Mouse (Mus musculus): ENCODE measurements at regions not wholly inside any gene's neighbourhood (a gene's known extent, or its start where the extent isn't known, plus 50 kb on each side); places are given as distances from the start of the nearest gene placed in this dataset.
A peak's percentile ranks its signal among the peaks of the same experiment; 100 is the strongest.

DNA sequence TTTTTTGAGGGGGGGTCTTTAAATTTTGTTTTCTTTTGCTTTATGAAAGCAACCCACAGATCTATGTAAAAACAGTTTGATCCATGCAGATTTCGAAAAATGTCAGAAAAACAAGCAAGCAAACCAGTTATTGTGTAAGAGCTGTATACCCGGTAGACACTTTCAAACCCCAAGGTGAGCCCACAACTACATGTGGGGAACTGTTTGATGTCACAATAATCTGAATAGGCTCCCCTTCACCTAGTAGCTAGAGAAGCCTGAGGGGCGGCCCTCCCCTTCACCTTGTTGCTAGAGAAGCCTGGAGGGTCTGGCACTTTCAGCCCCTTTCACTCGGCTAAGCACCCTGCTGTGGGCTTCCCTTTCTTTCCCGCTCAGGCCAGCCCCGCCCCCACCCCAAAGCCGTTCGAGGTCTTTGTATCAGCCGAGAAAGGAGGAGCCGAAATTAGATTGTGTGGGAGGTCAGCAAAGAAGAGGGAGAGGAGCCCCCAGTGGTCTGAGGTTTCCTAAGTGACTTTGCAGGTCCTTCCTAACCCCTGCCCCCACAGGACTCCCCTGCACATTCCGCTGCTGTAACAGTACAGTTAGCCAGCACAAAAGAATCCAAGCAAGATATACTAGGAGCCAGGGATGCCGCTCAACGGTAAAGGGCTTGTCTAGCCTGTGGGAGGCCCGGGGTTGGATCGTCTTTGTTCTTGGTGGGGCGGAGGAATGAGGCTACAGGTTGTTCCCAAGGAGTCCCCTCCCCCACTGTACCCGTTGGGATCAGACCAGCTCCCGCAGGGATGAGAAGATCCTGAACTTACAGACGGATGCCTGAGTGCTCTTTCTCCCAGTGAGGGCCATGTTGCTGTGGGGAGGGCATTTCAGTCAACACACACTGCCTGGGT is 89.7 kb upstream of the Itga6 start:
- TF ChIP-seq POLR2A (IDR thresholded peaks at IDR 0.05; ENCODE audit: borderline replicate concordance, low read depth, low read length) (no peak), CTCF (IDR thresholded peaks at IDR 0.05; ENCODE audit: low read depth, low read length) (no peak)
- H3K4me1 ChIP-seq (ENCODE audit: control insufficient read depth, insufficient read depth, low read length): peaks cover 16% of the 10 kb centered on the region; the same call in 1 of the 2 replicates
- H3K4me3 ChIP-seq (ENCODE audit: insufficient read depth, low read length): no peak overlapping the region
- H3K27ac ChIP-seq (ENCODE audit: insufficient read depth, low read depth, low read length): no peak overlapping the region

DNA sequence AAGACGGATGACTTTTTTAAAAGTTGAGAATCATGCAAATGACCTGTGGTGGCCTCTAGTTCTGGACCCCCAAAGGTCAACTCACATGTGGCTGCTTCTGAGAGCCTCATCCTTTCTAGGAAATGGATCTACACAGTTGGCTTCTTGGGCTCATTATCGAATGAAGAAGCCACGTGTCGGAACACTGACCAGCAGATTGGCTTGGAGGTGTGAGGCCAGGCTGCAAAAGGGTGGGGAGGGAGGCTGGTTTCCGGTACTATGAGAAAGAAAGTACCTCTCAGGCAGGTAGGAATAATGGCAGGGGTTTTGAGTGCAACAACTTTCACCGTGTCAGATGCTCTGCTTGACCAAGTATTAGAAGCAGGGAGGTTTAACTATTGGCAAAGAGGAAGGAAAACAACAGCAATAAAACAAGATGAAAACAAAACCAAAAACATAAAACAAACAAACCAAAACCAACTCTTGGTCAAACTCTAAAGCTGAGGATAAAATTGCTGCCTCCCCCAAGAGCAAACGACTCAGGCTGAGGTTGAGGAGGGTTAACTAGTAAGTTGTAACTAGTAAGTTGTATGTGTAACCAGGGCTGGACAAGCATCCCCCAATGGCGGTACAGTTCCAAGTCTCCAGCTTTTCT is 88.7 kb upstream of the Itga6 start:
- no peak overlapping the region for H3K27ac ChIP-seq (ENCODE audit: insufficient read depth, low read depth, low read length)
- TF ChIP-seq CTCF (IDR thresholded peaks at IDR 0.05; ENCODE audit: low read depth, low read length): no peak
- no peak for TF ChIP-seq POLR2A (IDR thresholded peaks at IDR 0.05; ENCODE audit: borderline replicate concordance, low read depth, low read length)
- peaks cover 24% of the 10 kb centered on the region for H3K4me1 ChIP-seq (ENCODE audit: control insufficient read depth, insufficient read depth, low read length)
- no peak overlapping the region for H3K4me3 ChIP-seq (ENCODE audit: insufficient read depth, low read length)

DNA sequence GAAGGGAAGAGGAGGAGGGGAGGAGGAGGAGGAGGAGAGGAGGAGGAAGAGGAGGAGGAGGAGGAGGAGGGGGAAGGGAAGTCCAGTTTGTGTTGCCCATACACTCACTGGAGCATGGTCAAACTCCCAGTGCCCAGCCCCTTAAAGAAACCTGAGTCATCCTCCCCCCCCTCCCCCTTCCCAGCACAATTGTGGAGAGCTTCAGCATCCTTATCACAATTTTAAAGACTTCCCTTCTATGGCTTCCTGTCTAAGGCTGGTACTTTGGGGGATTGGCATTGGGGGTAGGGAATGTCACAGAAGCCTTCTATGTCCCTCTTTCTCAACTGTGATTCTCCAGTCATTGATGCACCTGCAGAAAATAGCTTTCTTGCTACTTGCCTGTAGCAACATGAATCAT is 84.0 kb upstream of the Itga6 start:
- Histone ChIP-seq H3K27ac (ENCODE audit: insufficient read depth, low read depth, low read length) (peak overlapping the region; percentile 100), H3K4me3 (ENCODE audit: insufficient read depth, low read length) (peak overlapping the region; percentile 33), H3K4me1 (ENCODE audit: control insufficient read depth, insufficient read depth, low read length) (peaks cover 34% of the 10 kb centered on the region)
- TF ChIP-seq CTCF (IDR thresholded peaks at IDR 0.05; ENCODE audit: low read depth, low read length) (no peak), POLR2A (IDR thresholded peaks at IDR 0.05; ENCODE audit: borderline replicate concordance, low read depth, low read length) (no peak)

DNA sequence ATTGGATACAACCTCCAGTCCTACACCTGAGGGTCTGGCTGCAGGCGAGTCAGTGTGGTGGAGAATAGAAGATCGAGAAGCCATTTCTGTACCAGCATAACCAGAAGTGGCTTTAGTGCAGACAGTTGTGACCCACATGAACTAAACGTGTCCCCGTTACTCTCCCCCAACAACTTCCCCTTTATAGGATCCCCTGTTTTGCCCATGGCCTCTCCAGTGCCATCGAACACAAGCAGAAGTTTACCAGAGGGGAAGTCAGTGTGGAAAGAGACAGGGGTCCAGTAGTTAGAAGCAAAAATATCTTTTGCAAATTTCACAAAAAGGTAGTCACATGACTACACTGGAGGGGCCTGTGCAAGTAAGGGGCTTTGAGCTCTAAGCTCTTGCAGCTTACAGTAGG is 83.4 kb upstream of the Itga6 start:
- no peak for TF ChIP-seq CTCF (IDR thresholded peaks at IDR 0.05; ENCODE audit: low read depth, low read length)
- no peak for TF ChIP-seq POLR2A (IDR thresholded peaks at IDR 0.05; ENCODE audit: borderline replicate concordance, low read depth, low read length)
- Histone ChIP-seq H3K4me3 (ENCODE audit: insufficient read depth, low read length) (peak overlapping the region; percentile 33), H3K4me1 (ENCODE audit: control insufficient read depth, insufficient read depth, low read length) (peaks cover 30% of the 10 kb centered on the region), H3K27ac (ENCODE audit: insufficient read depth, low read depth, low read length) (peak overlapping the region; percentile 100)

DNA sequence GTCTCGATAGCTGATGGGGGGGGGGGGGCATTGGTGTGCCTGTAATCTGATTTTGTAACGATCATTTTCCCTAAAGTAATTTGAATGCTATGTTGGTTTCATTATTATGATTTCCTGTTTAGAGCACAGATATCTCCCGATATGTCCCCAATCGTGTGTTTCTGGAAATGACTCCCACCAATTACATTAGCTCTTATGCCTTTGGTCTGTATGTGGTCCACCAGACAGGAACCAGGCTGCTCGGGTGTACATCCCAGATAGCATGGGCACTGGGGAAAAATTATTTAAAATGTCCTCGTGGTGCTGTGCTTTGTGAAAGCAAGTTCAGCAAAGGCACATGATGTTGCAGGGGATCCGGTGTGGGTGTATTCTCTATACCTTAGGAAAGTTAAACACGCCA is 82.0 kb upstream of the Itga6 start:
- Histone ChIP-seq H3K27ac (ENCODE audit: insufficient read depth, low read depth, low read length) (peak overlapping the region; percentile 100), H3K4me1 (ENCODE audit: control insufficient read depth, insufficient read depth, low read length) (peaks cover 32% of the 10 kb centered on the region), H3K4me3 (ENCODE audit: insufficient read depth, low read length) (no peak overlapping the region; the same call in 1 of the 2 replicates)
- no peak for TF ChIP-seq POLR2A (IDR thresholded peaks at IDR 0.05; ENCODE audit: borderline replicate concordance, low read depth, low read length)
- TF ChIP-seq CTCF (IDR thresholded peaks at IDR 0.05; ENCODE audit: low read depth, low read length): no peak

DNA sequence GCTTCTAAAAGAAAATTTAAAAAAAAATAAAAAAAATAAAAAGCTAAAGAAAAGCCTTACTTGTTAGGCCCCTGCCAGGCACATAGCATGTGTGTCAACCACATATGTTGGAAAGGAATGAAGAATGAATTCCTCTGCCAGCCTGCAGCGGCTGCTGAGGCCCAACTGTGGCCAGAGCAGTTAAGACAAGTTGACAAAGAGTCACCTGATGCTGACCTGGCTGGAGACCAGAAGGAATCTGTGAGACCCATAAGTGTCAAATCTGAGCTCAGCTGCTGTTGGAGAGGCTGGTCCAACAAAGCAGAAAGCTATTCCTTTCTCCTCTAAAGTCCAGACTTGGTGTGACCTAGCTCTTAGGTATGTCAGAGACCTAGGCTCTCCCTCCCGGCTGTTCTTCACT is 78.5 kb upstream of the Itga6 start:
- no peak for TF ChIP-seq CTCF (IDR thresholded peaks at IDR 0.05; ENCODE audit: low read depth, low read length)
- no peak for TF ChIP-seq POLR2A (IDR thresholded peaks at IDR 0.05; ENCODE audit: borderline replicate concordance, low read depth, low read length)
- peaks cover 24% of the 10 kb centered on the region for H3K4me1 ChIP-seq (ENCODE audit: control insufficient read depth, insufficient read depth, low read length)
- no peak overlapping the region for H3K27ac ChIP-seq (ENCODE audit: insufficient read depth, low read depth, low read length)
- H3K4me3 ChIP-seq (ENCODE audit: insufficient read depth, low read length): no peak overlapping the region

DNA sequence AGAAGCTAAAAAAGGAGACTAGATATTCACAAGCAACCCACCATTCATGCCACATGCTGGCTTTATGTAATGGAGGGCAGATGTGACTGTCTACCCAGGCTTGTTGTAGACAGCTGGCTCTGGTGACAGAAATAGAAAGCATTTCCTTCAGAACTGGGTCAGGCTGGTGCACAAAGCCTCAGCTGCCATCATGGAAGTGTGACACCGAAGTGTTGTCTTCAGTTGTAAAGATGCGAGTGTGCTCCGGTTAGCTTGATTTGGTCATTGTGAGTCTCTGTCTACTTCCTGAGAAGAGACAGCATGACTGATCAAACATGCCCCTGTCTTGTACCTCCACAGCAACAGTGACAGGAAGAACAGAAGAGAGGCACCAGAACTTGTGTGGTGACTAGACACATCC is 77.7 kb upstream of the Itga6 start:
- TF ChIP-seq POLR2A (IDR thresholded peaks at IDR 0.05; ENCODE audit: borderline replicate concordance, low read depth, low read length) (no peak), CTCF (IDR thresholded peaks at IDR 0.05; ENCODE audit: low read depth, low read length) (no peak)
- peaks cover 17% of the 10 kb centered on the region for H3K4me1 ChIP-seq (ENCODE audit: control insufficient read depth, insufficient read depth, low read length)
- H3K4me3 ChIP-seq (ENCODE audit: insufficient read depth, low read length): no peak overlapping the region
- no peak overlapping the region for H3K27ac ChIP-seq (ENCODE audit: insufficient read depth, low read depth, low read length)

DNA sequence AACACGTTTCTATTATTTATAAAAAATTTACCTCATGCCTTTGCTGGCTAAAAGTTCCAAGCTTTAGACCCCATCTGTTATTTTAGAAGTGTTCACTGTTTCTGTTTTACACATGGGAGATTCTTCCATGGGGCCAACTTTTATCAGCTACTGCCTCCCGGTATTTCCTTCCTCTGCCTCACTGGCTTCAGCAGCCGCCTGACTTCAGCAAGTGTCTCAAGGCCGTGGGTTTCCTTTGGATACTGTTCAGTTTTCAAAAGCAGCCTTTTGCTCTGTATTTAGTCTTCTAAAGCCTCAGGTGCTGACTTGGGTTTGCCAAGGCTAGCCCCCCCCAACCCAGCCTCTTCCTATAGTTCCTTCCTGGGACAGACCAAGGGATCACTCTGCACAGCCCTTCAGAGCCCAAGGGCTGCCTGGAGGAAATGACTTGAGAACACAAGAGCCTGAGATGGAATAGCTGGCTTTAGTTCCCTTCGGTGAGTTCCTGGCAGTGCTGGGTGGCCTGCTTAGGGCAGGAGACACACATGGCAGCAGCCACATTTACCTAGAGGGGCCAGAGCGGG is 75.1 kb upstream of the Itga6 start:
- H3K27ac ChIP-seq (ENCODE audit: insufficient read depth, low read depth, low read length): no peak overlapping the region
- no peak for TF ChIP-seq POLR2A (IDR thresholded peaks at IDR 0.05; ENCODE audit: borderline replicate concordance, low read depth, low read length)
- H3K4me1 ChIP-seq (ENCODE audit: control insufficient read depth, insufficient read depth, low read length): peaks cover 8% of the 10 kb centered on the region
- no peak overlapping the region for H3K4me3 ChIP-seq (ENCODE audit: insufficient read depth, low read length)

DNA sequence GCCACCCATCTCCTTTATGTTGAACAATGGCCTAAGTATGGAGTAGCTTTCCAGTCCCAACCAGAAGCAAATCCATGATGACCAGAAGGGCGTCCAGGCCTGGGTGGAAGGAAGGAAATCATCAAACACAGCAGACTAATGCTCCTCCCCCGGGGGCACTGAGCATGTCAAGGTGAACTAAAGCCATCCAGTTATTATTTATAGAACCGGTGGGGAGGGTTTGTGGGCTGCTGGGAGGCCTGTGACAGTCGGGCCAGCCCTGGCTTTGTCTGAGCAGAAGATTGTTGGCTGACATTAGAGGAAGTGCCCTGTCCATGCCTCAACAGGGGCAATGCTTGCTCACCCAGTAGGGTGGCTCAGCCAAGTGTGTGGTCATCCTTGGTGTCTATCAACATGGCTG is 74.5 kb upstream of the Itga6 start:
- H3K4me1 ChIP-seq (ENCODE audit: control insufficient read depth, insufficient read depth, low read length): peaks cover 8% of the 10 kb centered on the region
- TF ChIP-seq POLR2A (IDR thresholded peaks at IDR 0.05; ENCODE audit: borderline replicate concordance, low read depth, low read length) (no peak), CTCF (IDR thresholded peaks at IDR 0.05; ENCODE audit: low read depth, low read length) (no peak)
- no peak overlapping the region for H3K27ac ChIP-seq (ENCODE audit: insufficient read depth, low read depth, low read length)
- no peak overlapping the region for H3K4me3 ChIP-seq (ENCODE audit: insufficient read depth, low read length)
